Mouse (Mus musculus): Measurements from ENCODE around the gene Tiam1. TPM values are rescaled to one million over a fixed set of nuclear protein-coding genes. Genes with fewer than 3 reads are reported as not detected.
A peak's percentile ranks its signal among the peaks of the same experiment; 100 is the strongest.

The Tiam1 gene
- total RNA-seq, 1 experiment from 2014 or later = 34.5 TPM

GRCm38 (mm10) chr16:89897547-89898298 is 245.8 kb downstream of the Tiam1 start:
- no peak for ATAC-seq (replicated peaks; ENCODE audit: low read depth, poor library complexity, severe bottlenecking)

- ATAC-seq (replicated peaks; ENCODE audit: low read depth, poor library complexity, severe bottlenecking) = peak; percentile 24
These were observed 246.6 kb downstream of the Tiam1 start for GRCm38 (mm10) chr16:89896885-89897546.

- ATAC-seq (replicated peaks; ENCODE audit: low read depth, poor library complexity, severe bottlenecking) = no peak
These were observed 247.2 kb downstream of the Tiam1 start for GRCm38 (mm10) chr16:89896392-89896791.

- ATAC-seq (replicated peaks; ENCODE audit: low read depth, poor library complexity, severe bottlenecking) = no peak
These were observed 248.3 kb downstream of the Tiam1 start for GRCm38 (mm10) chr16:89895283-89895682.

GRCm38 (mm10) chr16:89894816-89895215 is 248.8 kb downstream of the Tiam1 start:
- ATAC-seq (replicated peaks; ENCODE audit: low read depth, poor library complexity, severe bottlenecking) = no peak

GRCm38 (mm10) chr16:89890515-89891189 is 252.9 kb downstream of the Tiam1 start:
- ATAC-seq (replicated peaks; ENCODE audit: low read depth, poor library complexity, severe bottlenecking) = no peak

GRCm38 (mm10) chr16:89889890-89890462 is 253.6 kb downstream of the Tiam1 start:
- peak; percentile 74 for ATAC-seq (replicated peaks; ENCODE audit: low read depth, poor library complexity, severe bottlenecking)

- no peak for ATAC-seq (replicated peaks; ENCODE audit: low read depth, poor library complexity, severe bottlenecking)
These were observed 257.0 kb downstream of the Tiam1 start for GRCm38 (mm10) chr16:89886561-89886960.

GRCm38 (mm10) chr16:89885661-89886060 is 257.9 kb downstream of the Tiam1 start:
- no peak for ATAC-seq (replicated peaks; ENCODE audit: low read depth, poor library complexity, severe bottlenecking)

- ATAC-seq (replicated peaks; ENCODE audit: low read depth, poor library complexity, severe bottlenecking) = no peak
These were observed 259.7 kb downstream of the Tiam1 start for GRCm38 (mm10) chr16:89883897-89884296.

- ATAC-seq (replicated peaks; ENCODE audit: low read depth, poor library complexity, severe bottlenecking) = no peak
These were observed 260.9 kb downstream of the Tiam1 start for GRCm38 (mm10) chr16:89882477-89883234.

- no peak for ATAC-seq (replicated peaks; ENCODE audit: low read depth, poor library complexity, severe bottlenecking)
These were observed 266.4 kb downstream of the Tiam1 start for GRCm38 (mm10) chr16:89877206-89877605.

GRCm38 (mm10) chr16:89876079-89876478 is 267.5 kb downstream of the Tiam1 start:
- no peak for ATAC-seq (replicated peaks; ENCODE audit: low read depth, poor library complexity, severe bottlenecking)

GRCm38 (mm10) chr16:89874012-89874704 is 269.4 kb downstream of the Tiam1 start:
- no peak for ATAC-seq (replicated peaks; ENCODE audit: low read depth, poor library complexity, severe bottlenecking)

- peak; percentile 73 for ATAC-seq (replicated peaks; ENCODE audit: low read depth, poor library complexity, severe bottlenecking)
These were observed 271.3 kb downstream of the Tiam1 start for GRCm38 (mm10) chr16:89872011-89872942.

GRCm38 (mm10) chr16:89871382-89871781 is 272.2 kb downstream of the Tiam1 start:
- ATAC-seq (replicated peaks; ENCODE audit: low read depth, poor library complexity, severe bottlenecking) = peak; percentile 55

GRCm38 (mm10) chr16:89870059-89870458 is 273.5 kb downstream of the Tiam1 start:
- no peak for ATAC-seq (replicated peaks; ENCODE audit: low read depth, poor library complexity, severe bottlenecking)

- no peak for ATAC-seq (replicated peaks; ENCODE audit: low read depth, poor library complexity, severe bottlenecking)
These were observed 275.1 kb downstream of the Tiam1 start for GRCm38 (mm10) chr16:89868502-89868901.

All from common myeloid progenitor, adult 5-6 weeks (primary cell).